Mouse (Mus musculus): ENCODE measurements at regions not wholly inside any gene's neighbourhood (a gene's known extent, or its start where the extent isn't known, plus 50 kb on each side); places are given as distances from the start of the nearest gene placed in this dataset.

GRCm38 (mm10) chr16:93341791-93342190, 262.1 kb downstream of the Setd4 start:
- TF ChIP-seq CTCF (IDR thresholded peaks at IDR 0.05; ENCODE audit: borderline replicate concordance, control insufficient read depth, extremely low read depth, insufficient read depth, low read length, poor library complexity) (no peak), POLR2A (IDR thresholded peaks at IDR 0.05; ENCODE audit: control insufficient read depth, extremely low read depth, insufficient read depth, low read length, poor library complexity) (no peak)
